Mouse (Mus musculus): Measurements from ENCODE around the gene Acnat1. TPM values are rescaled to one million over a fixed set of nuclear protein-coding genes. Genes with fewer than 3 reads are reported as not detected.
"Not testable (repeated sequence)": the region's sequence is repeated elsewhere in the genome, so short reads cannot be mapped to it uniquely, and the experiment has no call there.

Acnat1 gene
- polyA plus RNA-seq, 1 experiment from 2014 or later = not detected

- Histone ChIP-seq H3K4me1 (ENCODE audit: control insufficient read depth, insufficient read depth, low read length) (no peaks in the 10 kb centered on the region), H3K4me3 (ENCODE audit: low read depth, low read length) (no peak overlapping the region)
- 91% methylated on average over 2 of the region's 2 CpGs for WGBS
Measured at GRCm38 (mm10) chr4:49509183-49509582, 35.5 kb upstream of the Acnat1 start.

DNA sequence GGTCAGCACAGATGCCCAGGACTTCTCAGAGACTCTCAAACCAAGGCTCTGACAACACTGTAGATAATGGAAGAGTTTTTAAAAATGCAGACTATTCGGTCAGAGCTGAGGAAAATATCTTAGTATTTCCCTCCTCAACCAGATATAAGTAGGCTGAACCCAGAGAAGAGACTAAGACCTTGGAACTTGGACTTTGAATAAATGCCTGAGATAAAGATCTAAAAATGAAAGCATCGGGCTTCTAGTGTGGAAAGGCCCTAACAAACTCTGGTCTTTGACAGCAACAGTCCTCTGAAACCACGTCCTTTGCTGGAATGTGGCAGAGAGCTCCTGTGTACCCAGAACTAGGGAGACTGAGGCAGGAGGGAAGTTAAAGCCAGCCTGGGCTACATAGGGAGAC lies 32.7 kb upstream of the Acnat1 start, which contains the start of gene Baat:
Gene Baat, minus strand, starts transcription at position 172 of the 400 bp plus-strand sequence.
- H3K36me3 ChIP-seq (ENCODE audit: control insufficient read depth, insufficient read depth, low read length) = no peaks in the 10 kb centered on the region
- ATAC-seq (ENCODE audit: low read depth) = no peak
- H3K9ac ChIP-seq (replicated peaks; ENCODE audit: low read depth, low read length) = no peak within 1 kb of the TSS
- 80% methylated on average over 3 of the region's 3 CpGs for WGBS
- no peak within 1 kb of the TSS for H3K27ac ChIP-seq (ENCODE audit: low read depth, low read length)
- no peaks in the 10 kb centered on the region for H3K9me3 ChIP-seq (ENCODE audit: control insufficient read depth, low read length)
- no peaks in the 10 kb centered on the region for H3K4me1 ChIP-seq (ENCODE audit: control insufficient read depth, insufficient read depth, low read length)
- H3K27me3 ChIP-seq (ENCODE audit: control insufficient read depth, insufficient read depth, low read length) = no peaks in the 10 kb centered on the region
- no peak within 1 kb of the TSS for H3K4me2 ChIP-seq (ENCODE audit: low read depth, low read length)
- H3K4me3 ChIP-seq (ENCODE audit: low read depth, low read length) = no peak within 1 kb of the TSS

More at GRCm38 (mm10) chr4:49509183-49509582, 35.5 kb upstream of the Acnat1 start:
- Histone ChIP-seq H3K36me3 (ENCODE audit: control insufficient read depth, insufficient read depth, low read length) (0 out of 2 replicates have a peak, but pooled peaks cover 6% of the 10 kb centered on the region), H3K9me3 (ENCODE audit: control insufficient read depth, low read length) (no peaks in the 10 kb centered on the region), H3K4me2 (ENCODE audit: low read depth, low read length) (no peak overlapping the region), H3K27ac (ENCODE audit: low read depth, low read length) (no peak overlapping the region), H3K27me3 (ENCODE audit: control insufficient read depth, insufficient read depth, low read length) (no peaks in the 10 kb centered on the region), H3K9ac (replicated peaks; ENCODE audit: low read depth, low read length) (no peak overlapping the region)
- ATAC-seq (ENCODE audit: low read depth) = no peak

DNA sequence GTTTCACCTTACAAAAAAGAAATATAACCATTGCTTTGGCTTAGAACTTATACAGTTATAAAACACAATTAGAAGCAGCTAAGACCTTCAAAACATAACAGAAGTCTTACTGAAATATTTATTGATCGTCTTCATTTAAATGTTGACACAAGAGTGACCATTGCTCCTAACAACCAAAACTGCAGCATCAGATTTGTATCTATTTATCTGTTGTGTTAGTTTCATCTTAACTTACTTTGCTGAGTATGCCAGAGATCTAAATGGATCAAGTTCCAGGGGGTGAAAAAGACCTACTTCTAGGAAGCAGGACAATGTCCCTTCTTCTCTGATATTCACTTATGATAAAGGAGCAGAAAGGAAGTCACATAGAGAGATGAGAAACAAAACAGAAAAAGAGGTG lies 29.9 kb upstream of the Acnat1 start:
- ATAC-seq (ENCODE audit: low read depth) = no peak
- Histone ChIP-seq H3K4me1 (ENCODE audit: control insufficient read depth, insufficient read depth, low read length) (no peaks in the 10 kb centered on the region), H3K9ac (replicated peaks; ENCODE audit: low read depth, low read length) (no peak overlapping the region), H3K4me2 (ENCODE audit: low read depth, low read length) (no peak overlapping the region), H3K36me3 (ENCODE audit: control insufficient read depth, insufficient read depth, low read length) (no peaks in the 10 kb centered on the region), H3K4me3 (ENCODE audit: low read depth, low read length) (no peak overlapping the region), H3K27me3 (ENCODE audit: control insufficient read depth, insufficient read depth, low read length) (no peaks in the 10 kb centered on the region), H3K27ac (ENCODE audit: low read depth, low read length) (no peak overlapping the region), H3K9me3 (ENCODE audit: control insufficient read depth, low read length) (no peaks in the 10 kb centered on the region)
- WGBS = 90% methylated on average over 1 of the region's 1 CpGs

GRCm38 (mm10) chr4:49485934-49486650 lies 12.4 kb upstream of the Acnat1 start:
- not testable (repeated sequence) for H3K4me2 ChIP-seq (ENCODE audit: low read depth, low read length); ATAC-seq (ENCODE audit: low read depth); H3K27me3 ChIP-seq (ENCODE audit: control insufficient read depth, insufficient read depth, low read length); H3K27ac ChIP-seq (ENCODE audit: low read depth, low read length); H3K4me1 ChIP-seq (ENCODE audit: control insufficient read depth, insufficient read depth, low read length); H3K9me3 ChIP-seq (ENCODE audit: control insufficient read depth, low read length); H3K36me3 ChIP-seq (ENCODE audit: control insufficient read depth, insufficient read depth, low read length); H3K4me3 ChIP-seq (ENCODE audit: low read depth, low read length); H3K9ac ChIP-seq (replicated peaks; ENCODE audit: low read depth, low read length)
- 63% methylated on average over 3 of the region's 3 CpGs for WGBS

GRCm38 (mm10) chr4:49485442-49485841 lies 11.7 kb upstream of the Acnat1 start:
- Histone ChIP-seq H3K9ac (replicated peaks; ENCODE audit: low read depth, low read length) (no peak overlapping the region), H3K4me3 (ENCODE audit: low read depth, low read length) (no peak overlapping the region), H3K9me3 (ENCODE audit: control insufficient read depth, low read length) (no peaks in the 10 kb centered on the region), H3K27me3 (ENCODE audit: control insufficient read depth, insufficient read depth, low read length) (no peaks in the 10 kb centered on the region), H3K4me2 (ENCODE audit: low read depth, low read length) (no peak overlapping the region), H3K27ac (ENCODE audit: low read depth, low read length) (no peak overlapping the region), H3K36me3 (ENCODE audit: control insufficient read depth, insufficient read depth, low read length) (no peaks in the 10 kb centered on the region), H3K4me1 (ENCODE audit: control insufficient read depth, insufficient read depth, low read length) (no peaks in the 10 kb centered on the region)
- no peak for ATAC-seq (ENCODE audit: low read depth)

DNA sequence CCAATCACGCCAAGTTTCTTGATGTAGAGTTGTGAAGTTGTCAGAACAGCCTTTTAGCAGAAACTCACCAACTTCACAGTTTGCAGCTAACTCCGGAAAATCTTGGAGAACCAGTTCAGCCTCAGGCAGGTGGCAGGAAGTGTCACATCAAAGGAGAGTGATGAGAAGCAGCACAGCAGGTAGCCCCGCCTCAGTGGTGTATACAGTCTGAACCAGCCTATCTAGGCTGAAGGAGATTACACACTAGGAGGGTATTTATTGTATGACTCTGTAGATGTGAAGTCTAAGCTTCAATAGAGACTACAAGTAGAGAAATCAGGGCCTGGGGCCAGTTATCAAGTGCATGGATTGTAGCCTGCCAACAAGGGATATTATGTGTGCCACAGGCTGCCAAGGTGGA lies 7.2 kb upstream of the Acnat1 start:
- H3K27me3 ChIP-seq (ENCODE audit: control insufficient read depth, insufficient read depth, low read length) = no peaks in the 10 kb centered on the region
- H3K4me3 ChIP-seq (ENCODE audit: low read depth, low read length) = no peak overlapping the region
- H3K27ac ChIP-seq (ENCODE audit: low read depth, low read length) = no peak overlapping the region
- H3K9ac ChIP-seq (replicated peaks; ENCODE audit: low read depth, low read length) = no peak overlapping the region
- WGBS = 46% methylated on average over 3 of the region's 3 CpGs
- no peak overlapping the region for H3K4me2 ChIP-seq (ENCODE audit: low read depth, low read length)
- no peak for ATAC-seq (ENCODE audit: low read depth)
- H3K9me3 ChIP-seq (ENCODE audit: control insufficient read depth, low read length) = no peaks in the 10 kb centered on the region
- H3K4me1 ChIP-seq (ENCODE audit: control insufficient read depth, insufficient read depth, low read length) = 0 out of 2 replicates have a peak, but pooled peaks cover 4% of the 10 kb centered on the region
- no peaks in the 10 kb centered on the region for H3K36me3 ChIP-seq (ENCODE audit: control insufficient read depth, insufficient read depth, low read length)

- 27% methylated on average over 21 of the region's 21 CpGs for WGBS
- no peaks in the 10 kb centered on the region for H3K27me3 ChIP-seq (ENCODE audit: control insufficient read depth, insufficient read depth, low read length)
- H3K9me3 ChIP-seq (ENCODE audit: control insufficient read depth, low read length) = no peaks in the 10 kb centered on the region
- no peak overlapping the region for H3K27ac ChIP-seq (ENCODE audit: low read depth, low read length)
- H3K4me2 ChIP-seq (ENCODE audit: low read depth, low read length) = peak overlapping the region; percentile 14; the same call in 1 of the 2 replicates
- no peak overlapping the region for H3K4me3 ChIP-seq (ENCODE audit: low read depth, low read length)
- H3K9ac ChIP-seq (replicated peaks; ENCODE audit: low read depth, low read length) = no peak overlapping the region
- H3K36me3 ChIP-seq (ENCODE audit: control insufficient read depth, insufficient read depth, low read length) = no peaks in the 10 kb centered on the region
- 0 out of 2 replicates have a peak, but pooled peaks cover 4% of the 10 kb centered on the region for H3K4me1 ChIP-seq (ENCODE audit: control insufficient read depth, insufficient read depth, low read length)
- no peak for ATAC-seq (ENCODE audit: low read depth)
Measured at GRCm38 (mm10) chr4:49480104-49480760, 6.5 kb upstream of the Acnat1 start.

DNA sequence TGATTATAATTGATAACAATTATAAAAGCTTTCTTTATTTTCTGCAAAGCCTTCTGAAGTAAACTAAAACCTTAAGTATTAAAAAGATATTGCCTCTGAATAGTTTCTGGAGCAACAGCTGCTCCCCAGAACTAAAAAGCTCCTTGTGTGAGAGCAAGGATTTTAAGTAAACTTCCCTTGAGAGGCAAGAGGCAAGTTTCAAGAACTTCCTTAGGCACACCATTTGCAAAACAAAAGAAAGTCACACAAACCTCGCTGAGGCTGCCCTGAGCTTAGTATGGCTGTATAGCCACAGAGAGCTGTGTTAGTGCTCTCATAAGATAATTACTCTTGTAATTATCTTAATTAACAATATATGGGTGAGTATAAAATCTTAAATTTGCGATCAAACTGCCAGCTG lies 5.3 kb upstream of the Acnat1 start:
- not testable (repeated sequence) for H3K4me3 ChIP-seq (ENCODE audit: low read depth, low read length); H3K4me1 ChIP-seq (ENCODE audit: control insufficient read depth, insufficient read depth, low read length); H3K4me2 ChIP-seq (ENCODE audit: low read depth, low read length); H3K27me3 ChIP-seq (ENCODE audit: control insufficient read depth, insufficient read depth, low read length); H3K9me3 ChIP-seq (ENCODE audit: control insufficient read depth, low read length); ATAC-seq (ENCODE audit: low read depth); H3K9ac ChIP-seq (replicated peaks; ENCODE audit: low read depth, low read length); H3K36me3 ChIP-seq (ENCODE audit: control insufficient read depth, insufficient read depth, low read length); H3K27ac ChIP-seq (ENCODE audit: low read depth, low read length)
- 5% methylated on average over 2 of the region's 2 CpGs for WGBS

All from neural tube, embryonic 14.5 days (tissue).